Mouse (Mus musculus): ENCODE measurements around the gene Mgll. TPM values are rescaled to one million over a fixed set of nuclear protein-coding genes. Genes with fewer than 3 reads are reported as not detected.

Mgll gene
- total RNA-seq, 2 experiments from 2014 or later, result 277 to 282 TPM

GRCm38 (mm10) chr6:88803051-88803450 lies 78.8 kb downstream of the Mgll start:
- DNase-seq, result no peak

GRCm38 (mm10) chr6:88803957-88804695 lies 79.9 kb downstream of the Mgll start:
- no peak for DNase-seq

- DNase-seq, result no peak
Observed at GRCm38 (mm10) chr6:88804966-88805577, 80.9 kb downstream of the Mgll start.

GRCm38 (mm10) chr6:88809091-88810037 lies 85.2 kb downstream of the Mgll start:
- DNase-seq, result no peak

GRCm38 (mm10) chr6:88810291-88810690 lies 86.1 kb downstream of the Mgll start:
- DNase-seq, result no peak

- no peak for DNase-seq
Observed at GRCm38 (mm10) chr6:88811396-88811795, 87.2 kb downstream of the Mgll start.

GRCm38 (mm10) chr6:88811880-88812400 lies 87.7 kb downstream of the Mgll start:
- no peak for DNase-seq

- DNase-seq, result no peak
Observed at GRCm38 (mm10) chr6:88812886-88813285, 88.7 kb downstream of the Mgll start.

- no peak for DNase-seq
Observed at GRCm38 (mm10) chr6:88813832-88814231, 89.6 kb downstream of the Mgll start.

- no peak for DNase-seq
Observed at GRCm38 (mm10) chr6:88815036-88815435, 90.8 kb downstream of the Mgll start.

GRCm38 (mm10) chr6:88815489-88815888 lies 91.3 kb downstream of the Mgll start:
- DNase-seq, result no peak

- DNase-seq, result no peak
Observed at GRCm38 (mm10) chr6:88816913-88817312, 92.7 kb downstream of the Mgll start.

GRCm38 (mm10) chr6:88820853-88821252 lies 96.6 kb downstream of the Mgll start:
- DNase-seq, result peak; percentile 43

- no peak for DNase-seq
Observed at GRCm38 (mm10) chr6:88821294-88821693, 97.1 kb downstream of the Mgll start.

GRCm38 (mm10) chr6:88821901-88822300 lies 97.7 kb downstream of the Mgll start:
- peak; percentile 82 for DNase-seq

GRCm38 (mm10) chr6:88824183-88824582 lies 100.0 kb downstream of the Mgll start:
- DNase-seq, result no peak

- DNase-seq, result no peak
Observed at GRCm38 (mm10) chr6:88826088-88826487, 101.9 kb downstream of the Mgll start.

- peak; percentile 87 for DNase-seq
Observed at GRCm38 (mm10) chr6:88826545-88826944, 102.3 kb downstream of the Mgll start.

GRCm38 (mm10) chr6:88826965-88827364 lies 102.8 kb downstream of the Mgll start:
- DNase-seq, result no peak

GRCm38 (mm10) chr6:88827395-88828205 lies 103.4 kb downstream of the Mgll start:
- no peak for DNase-seq

GRCm38 (mm10) chr6:88828206-88829009 lies 104.2 kb downstream of the Mgll start:
- DNase-seq, result no peak
